Mouse (Mus musculus): ENCODE results near the gene Dock1.

Dock1 gene

GRCm38 (mm10) chr7:134945925-134946716 lies 275.7 kb downstream of the Dock1 start:
- in situ Hi-C loops (cut with MboI, MseI) = no loop called here

- in situ Hi-C loops (cut with MboI, MseI) = no loop called here
These were observed 288.6 kb downstream of the Dock1 start for GRCm38 (mm10) chr7:134959086-134959485.

- in situ Hi-C loops (cut with MboI, MseI) = no loop called here
These were observed 290.4 kb downstream of the Dock1 start for GRCm38 (mm10) chr7:134960871-134961270.

GRCm38 (mm10) chr7:134961608-134962007 lies 291.2 kb downstream of the Dock1 start:
- in situ Hi-C loops (cut with MboI, MseI) = no loop called here

GRCm38 (mm10) chr7:134990244-134990643 lies 319.8 kb downstream of the Dock1 start:
- in situ Hi-C loops (cut with MboI, MseI) = no loop called here

- in situ Hi-C loops (cut with MboI, MseI) = no loop called here
These were observed 320.5 kb downstream of the Dock1 start for GRCm38 (mm10) chr7:134990911-134991310.

- in situ Hi-C loops (cut with MboI, MseI) = no loop called here
These were observed 324.5 kb downstream of the Dock1 start for GRCm38 (mm10) chr7:134994983-134995382.

- in situ Hi-C loops (cut with MboI, MseI) = no loop called here
These were observed 331.8 kb downstream of the Dock1 start for GRCm38 (mm10) chr7:135002216-135002615.

GRCm38 (mm10) chr7:135002891-135003290 lies 332.4 kb downstream of the Dock1 start:
- in situ Hi-C loops (cut with MboI, MseI) = no loop called here

GRCm38 (mm10) chr7:135005964-135006560 lies 335.6 kb downstream of the Dock1 start:
- in situ Hi-C loops (cut with MboI, MseI) = no loop called here

- in situ Hi-C loops (cut with MboI, MseI) = no loop called here
These were observed 337.6 kb downstream of the Dock1 start for GRCm38 (mm10) chr7:135008021-135008420.

- in situ Hi-C loops (cut with MboI, MseI) = loop anchor here (10.0 kb wide), 2 partner anchors 416 to 1234 kb away; no protein-coding TSS in a partner anchor
These were observed 340.5 kb downstream of the Dock1 start for GRCm38 (mm10) chr7:135010997-135011396.

- in situ Hi-C loops (cut with MboI, MseI) = loop anchor here (10.0 kb wide), 2 partner anchors 423 to 1227 kb away; no protein-coding TSS in a partner anchor
These were observed 347.1 kb downstream of the Dock1 start for GRCm38 (mm10) chr7:135017531-135017930.

GRCm38 (mm10) chr7:135020762-135021161 lies 350.3 kb downstream of the Dock1 start:
- in situ Hi-C loops (cut with MboI, MseI) = no loop called here

GRCm38 (mm10) chr7:135021544-135022100 lies 351.2 kb downstream of the Dock1 start:
- in situ Hi-C loops (cut with MboI, MseI) = no loop called here

- in situ Hi-C loops (cut with MboI, MseI) = no loop called here
These were observed 354.1 kb downstream of the Dock1 start for GRCm38 (mm10) chr7:135024531-135024930.

- in situ Hi-C loops (cut with MboI, MseI) = no loop called here
These were observed 358.3 kb downstream of the Dock1 start for GRCm38 (mm10) chr7:135028716-135029115.

- in situ Hi-C loops (cut with MboI, MseI) = no loop called here
These were observed 358.7 kb downstream of the Dock1 start for GRCm38 (mm10) chr7:135029136-135029535.

GRCm38 (mm10) chr7:135031466-135031865 lies 361.0 kb downstream of the Dock1 start:
- in situ Hi-C loops (cut with MboI, MseI) = no loop called here

GRCm38 (mm10) chr7:135034811-135035210 lies 364.4 kb downstream of the Dock1 start:
- in situ Hi-C loops (cut with MboI, MseI) = no loop called here

- in situ Hi-C loops (cut with MboI, MseI) = no loop called here
These were observed 365.2 kb downstream of the Dock1 start for GRCm38 (mm10) chr7:135035651-135036050.

- in situ Hi-C loops (cut with MboI, MseI) = no loop called here
These were observed 368.5 kb downstream of the Dock1 start for GRCm38 (mm10) chr7:135038930-135039329.
